Mouse (Mus musculus): ENCODE measurements around the gene Mrpl9.

Gene Mrpl9

DNA sequence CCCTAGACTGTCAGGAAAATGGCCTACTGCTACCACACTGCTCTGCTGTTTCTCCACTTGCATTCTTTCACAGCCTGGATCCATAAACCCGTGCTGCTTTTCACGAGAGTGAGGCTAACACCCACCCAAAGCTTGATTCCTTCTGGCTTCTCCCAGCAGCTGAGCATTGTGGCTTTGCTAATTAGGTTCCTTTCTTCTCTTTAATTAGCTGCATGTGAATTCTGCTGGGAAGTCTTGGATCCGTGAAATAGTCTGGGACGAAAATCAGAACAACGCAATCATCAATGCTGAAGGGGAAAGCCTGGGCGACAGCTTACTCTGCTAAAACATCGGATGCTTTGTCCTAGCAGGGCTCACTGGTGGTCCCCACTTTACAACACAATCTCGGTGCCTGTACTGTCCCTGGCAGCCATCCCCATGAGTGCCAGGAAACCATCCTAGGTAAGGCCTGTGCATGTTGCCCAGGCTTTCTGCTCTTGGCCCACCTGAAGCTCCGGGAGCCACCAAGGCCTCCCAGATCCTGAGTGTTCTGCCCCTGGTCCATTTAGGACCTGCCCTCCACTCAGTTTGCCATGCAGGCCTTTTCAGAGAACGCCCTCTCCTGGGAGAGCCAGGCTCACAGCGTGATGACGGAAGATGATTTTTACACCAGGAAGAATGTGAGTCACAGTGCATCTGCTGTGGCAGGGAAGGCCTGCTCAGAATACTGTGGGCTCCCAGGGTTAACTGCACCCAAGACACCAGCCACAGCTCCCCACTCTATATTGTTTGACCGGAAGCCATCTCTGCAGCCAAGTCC is 22.7 kb downstream of the Mrpl9 start:
- DNase-seq (ENCODE audit: low read depth, low spot score), result no peak

DNA sequence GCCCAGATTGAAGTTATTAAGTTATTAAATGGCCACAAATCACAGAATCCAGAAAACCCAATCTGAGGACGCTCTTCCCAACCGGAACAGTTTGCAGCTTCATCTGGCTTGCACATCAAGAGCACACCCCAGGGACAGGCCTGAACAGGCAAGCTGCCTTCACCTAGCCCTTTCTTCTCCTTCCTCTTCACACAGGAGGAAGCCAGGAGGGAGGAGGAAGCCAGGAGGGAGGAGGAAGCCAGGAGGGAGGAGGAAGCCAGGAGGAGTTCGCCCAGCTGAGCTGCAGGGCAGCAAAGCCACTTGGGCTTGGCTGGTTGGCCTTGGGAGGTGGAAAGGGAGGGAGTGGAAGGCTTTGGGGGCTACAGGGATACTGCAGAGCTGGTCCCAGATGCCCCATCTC is 25.8 kb downstream of the Mrpl9 start:
- DNase-seq (ENCODE audit: low read depth, low spot score), result no peak

DNA sequence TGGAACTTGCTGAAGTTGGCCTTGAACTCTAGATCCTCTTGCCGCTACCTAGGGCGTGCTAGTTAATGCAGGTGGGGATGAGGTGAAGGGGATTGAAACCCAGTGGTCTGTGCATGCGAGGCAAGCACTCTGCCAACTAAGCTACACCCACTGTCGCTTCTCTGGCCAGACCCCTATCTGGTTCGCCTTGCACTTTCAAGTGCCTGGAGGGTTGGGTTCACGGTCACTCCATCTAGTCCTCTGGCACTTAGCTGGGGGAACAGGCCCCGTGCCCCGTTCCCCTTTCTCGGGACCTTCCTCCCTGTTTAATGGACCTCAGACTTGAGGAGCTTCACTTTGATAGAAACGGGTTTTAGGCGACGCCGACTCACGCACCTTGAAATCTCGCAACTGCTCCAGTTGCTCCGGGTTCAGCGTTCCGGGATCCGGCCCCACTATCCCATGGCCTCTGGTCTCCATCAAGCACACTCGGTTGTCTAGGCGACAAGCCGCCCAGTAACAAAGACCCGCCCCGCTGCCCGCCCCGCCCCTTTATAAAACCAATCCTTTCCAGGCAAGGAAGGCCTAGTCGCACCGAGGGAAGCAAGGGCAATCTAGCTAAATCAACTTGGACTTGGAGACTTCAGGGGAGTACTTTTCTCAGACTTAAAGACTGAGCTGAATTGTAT is 29.5 kb downstream of the Mrpl9 start:
- DNase-seq (ENCODE audit: low read depth, low spot score), result no peak

DNA sequence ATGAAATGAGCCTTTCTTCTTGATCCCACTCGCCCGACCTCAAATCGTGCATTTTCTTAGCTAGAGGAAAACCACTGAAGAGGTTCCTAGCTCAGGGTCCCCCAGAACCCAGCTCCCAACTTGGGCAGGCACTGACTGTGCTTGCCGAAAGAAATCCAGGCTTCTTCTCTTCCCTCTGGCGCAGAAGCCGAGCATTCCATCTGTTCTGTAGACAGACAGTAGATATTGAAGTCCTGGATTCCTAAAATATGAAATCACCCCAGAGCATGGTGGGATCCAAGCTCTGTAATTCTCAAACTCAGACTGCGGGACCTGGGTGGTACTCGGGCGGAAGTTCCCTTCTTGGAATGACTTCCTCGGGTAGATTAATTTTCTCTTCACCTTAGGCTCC is 30.0 kb downstream of the Mrpl9 start:
- DNase-seq (ENCODE audit: low read depth, low spot score), result no peak

DNA sequence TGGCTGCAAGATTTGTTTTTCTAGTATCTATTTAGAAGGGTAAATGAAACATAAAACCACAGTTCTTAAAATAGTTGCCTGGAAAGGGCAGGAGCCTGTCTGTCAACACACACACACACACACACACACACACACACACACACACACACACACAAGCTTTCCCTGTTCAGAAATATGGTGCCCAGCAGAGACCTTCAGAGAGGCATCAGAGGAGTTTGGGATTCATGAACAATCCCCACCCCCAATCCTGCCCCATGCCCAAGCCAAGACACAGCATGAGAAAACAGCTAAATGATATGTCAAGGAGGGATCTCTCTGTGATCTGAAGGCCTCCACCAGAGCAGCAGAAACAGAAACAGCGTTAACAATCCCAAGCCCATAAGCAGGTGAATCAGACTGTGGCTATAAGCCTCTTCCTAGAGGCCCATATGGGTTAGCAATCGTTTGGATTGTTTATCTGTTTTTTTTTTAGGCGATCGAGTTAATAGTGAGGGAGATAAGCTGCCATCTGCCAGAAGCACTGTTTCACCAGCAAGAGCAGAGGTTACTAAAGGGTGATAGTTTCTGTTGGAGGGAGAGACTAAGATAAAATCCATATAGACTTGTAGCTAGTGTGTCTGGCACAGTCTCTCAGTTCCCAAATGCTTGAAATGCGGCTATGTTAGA is 30.6 kb downstream of the Mrpl9 start:
- no peak for DNase-seq (ENCODE audit: low read depth, low spot score)

DNA sequence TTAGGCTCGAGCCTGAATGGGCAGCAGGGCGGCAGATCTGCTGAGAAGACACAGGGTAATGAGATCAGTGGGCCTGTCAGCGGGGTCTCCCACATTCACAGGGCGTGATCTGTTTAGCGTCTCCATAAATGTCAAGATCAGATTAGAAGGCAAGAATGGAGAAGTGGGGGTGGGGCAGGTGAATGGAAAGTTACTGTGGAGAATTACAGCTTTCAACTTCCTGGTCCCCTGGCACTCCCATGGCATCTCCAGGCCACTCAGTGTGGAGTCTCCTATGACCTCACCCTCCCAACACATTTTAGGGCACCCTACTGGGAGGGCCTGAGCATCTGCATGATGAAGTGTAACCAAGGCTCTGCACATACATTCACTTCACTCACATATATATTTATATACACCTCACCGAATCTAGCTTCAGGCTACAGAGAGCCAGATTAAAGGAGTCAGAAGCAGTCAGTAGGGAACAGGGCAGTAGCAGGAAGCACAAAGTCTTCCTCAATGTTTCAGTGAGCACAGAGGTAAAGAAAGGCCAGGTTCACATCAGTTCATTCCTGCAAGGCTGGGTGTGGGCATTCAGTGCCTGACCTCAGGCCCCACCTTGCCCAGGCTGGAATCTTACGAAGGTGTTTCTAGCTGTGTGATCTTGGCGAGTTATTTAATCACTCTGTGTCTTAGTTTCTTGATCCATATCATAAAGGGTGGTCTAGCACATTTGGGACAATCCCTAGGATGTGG is 33.4 kb downstream of the Mrpl9 start:
- no peak for DNase-seq (ENCODE audit: low read depth, low spot score)

DNA sequence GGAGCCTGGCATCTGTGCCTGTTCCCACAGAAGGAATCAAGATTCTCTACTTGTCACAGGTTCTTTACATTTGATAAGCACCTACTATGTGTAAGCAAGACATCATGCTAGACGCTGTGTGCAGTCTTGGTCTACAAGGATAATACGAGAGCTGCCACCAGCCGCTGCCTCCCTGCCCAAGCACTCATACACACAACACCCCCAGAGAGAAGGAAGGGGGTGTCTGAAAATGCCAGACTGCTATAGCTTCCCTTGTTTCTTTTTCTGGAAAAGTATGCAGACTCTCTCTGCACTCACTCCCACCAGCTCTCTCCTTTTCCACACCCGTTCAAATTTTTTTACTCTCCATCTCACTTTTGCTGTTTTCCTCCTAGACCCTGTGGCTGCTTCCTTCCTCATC is 34.3 kb downstream of the Mrpl9 start:
- DNase-seq (ENCODE audit: low read depth, low spot score), result no peak

DNA sequence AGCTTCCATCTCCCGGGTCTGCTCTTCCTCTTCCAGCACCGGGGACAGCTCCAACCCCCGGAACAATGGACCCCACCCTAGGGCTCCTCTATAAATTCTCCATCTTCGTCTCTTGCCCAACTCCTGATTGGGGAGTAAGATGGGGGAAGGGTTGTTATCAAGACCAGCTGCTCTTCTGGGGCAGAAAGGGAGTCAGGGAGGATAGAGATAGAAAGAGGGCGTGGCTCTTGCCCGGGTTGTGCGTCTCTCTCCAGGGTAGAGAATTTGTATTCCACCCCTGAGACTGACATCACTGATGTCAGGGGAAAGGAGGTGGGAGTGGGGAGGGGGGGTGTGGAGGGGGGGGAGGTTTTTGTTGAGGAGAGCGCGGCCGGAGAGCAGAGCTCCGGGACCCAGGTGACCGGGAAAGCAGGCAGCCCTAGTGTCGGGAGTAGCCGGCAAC is 34.9 kb downstream of the Mrpl9 start, which contains the start of gene Celf3:
Gene Celf3 (plus strand): TSS at position 315 of the 442 bp plus-strand sequence.
- no peak for DNase-seq (ENCODE audit: low read depth, low spot score)

DNA sequence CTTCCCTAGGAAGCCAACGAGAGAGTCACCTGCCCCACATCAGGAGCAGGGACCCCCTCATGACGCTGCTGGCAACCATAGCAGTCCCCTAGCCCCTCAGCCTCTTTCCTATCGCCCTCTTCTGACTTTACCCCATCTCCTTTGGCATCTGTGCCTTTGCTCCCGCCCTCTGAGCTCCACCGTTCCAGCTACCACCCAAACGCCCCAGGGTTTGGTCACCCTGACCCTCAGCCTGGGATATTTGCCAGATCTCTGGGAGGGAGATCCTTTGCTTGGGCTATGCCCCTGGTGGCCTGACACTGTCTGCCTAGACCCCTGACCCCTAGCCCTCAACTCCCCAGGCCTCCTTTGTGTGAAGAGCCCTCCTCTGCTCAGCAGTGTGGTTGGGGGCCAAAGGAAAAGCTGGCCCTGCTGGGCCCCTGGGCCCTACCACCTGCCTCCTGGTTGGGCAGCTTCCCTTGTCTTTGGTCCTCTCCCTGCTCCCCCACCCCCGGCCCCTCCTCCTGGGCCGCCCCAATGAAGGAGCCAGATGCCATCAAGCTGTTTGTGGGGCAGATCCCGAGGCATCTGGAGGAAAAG is 35.6 kb downstream of the Mrpl9 start:
- no peak for DNase-seq (ENCODE audit: low read depth, low spot score)

DNA sequence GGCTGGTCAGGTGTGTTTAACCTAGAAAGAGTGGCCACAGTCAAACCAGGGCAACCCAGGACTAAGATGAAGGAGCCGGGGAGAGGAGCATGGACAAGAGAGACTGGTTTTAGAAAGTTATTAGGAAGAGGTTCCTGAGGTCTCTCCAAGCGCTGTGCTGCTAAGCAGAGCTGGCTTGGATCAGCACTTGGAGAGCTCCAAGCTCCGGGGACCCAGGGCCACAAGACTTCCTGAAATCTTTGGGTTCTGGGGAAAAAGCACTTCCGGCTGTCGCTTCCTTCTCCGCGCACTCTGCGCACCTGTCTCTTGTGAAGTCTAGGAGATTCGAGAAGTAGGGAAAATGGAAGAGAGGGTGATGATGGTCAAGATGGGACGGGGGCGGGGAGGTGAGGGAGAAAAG is 36.4 kb downstream of the Mrpl9 start:
- DNase-seq (ENCODE audit: low read depth, low spot score), result no peak

DNA sequence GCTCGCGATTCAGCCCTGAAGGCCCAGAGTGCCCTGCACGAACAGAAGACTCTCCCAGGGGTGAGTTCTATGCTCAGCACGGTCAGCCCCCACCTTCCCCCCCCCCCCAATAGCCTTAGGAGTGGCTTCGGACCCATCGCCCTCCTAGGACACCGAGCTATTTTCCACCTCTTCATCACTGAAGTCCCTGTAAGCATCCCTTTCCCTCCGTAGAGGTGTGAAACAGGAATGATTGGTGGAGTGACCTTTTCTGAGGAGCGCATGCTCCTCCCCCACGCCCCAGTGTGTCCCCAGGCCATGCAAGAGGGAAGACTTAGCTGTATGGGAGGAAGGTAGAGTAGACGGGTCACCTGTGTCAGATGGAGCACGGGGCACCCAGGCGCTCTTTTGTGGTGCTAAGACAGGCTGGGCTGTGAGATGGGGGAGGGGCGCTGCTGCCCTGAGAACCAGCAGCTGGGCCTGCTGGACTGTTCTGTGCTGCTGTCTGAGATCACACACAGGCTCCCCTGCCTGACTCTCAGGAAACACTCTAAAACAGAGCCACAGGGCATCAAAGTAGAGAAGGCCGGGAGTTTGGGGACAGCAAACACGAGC is 37.3 kb downstream of the Mrpl9 start, which contains the start of gene Riiad1:
Gene Riiad1 (minus strand): TSS at position 51 of the 594 bp plus-strand sequence.
- DNase-seq (ENCODE audit: low read depth, low spot score), result no peak

DNA sequence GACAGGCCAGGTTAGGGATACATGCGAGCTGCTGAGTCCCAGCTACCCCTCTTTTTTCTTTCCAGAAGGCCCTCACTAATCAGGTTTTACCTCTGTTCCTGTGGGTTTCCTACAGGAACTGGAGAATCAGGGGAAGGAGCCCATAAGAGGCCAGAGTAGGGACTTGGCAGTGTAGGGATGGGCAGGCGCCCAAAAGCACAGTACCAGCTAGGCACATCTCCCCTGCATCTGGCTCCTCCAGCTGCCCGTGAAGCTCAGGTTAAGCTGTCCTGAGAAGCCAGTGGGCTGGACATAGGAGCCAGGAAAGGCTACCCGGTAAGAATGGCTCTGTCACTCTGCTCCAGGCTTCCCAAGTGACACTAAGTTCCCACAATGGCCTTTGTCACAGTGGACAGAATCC is 38.3 kb downstream of the Mrpl9 start:
- DNase-seq (ENCODE audit: low read depth, low spot score), result no peak

DNA sequence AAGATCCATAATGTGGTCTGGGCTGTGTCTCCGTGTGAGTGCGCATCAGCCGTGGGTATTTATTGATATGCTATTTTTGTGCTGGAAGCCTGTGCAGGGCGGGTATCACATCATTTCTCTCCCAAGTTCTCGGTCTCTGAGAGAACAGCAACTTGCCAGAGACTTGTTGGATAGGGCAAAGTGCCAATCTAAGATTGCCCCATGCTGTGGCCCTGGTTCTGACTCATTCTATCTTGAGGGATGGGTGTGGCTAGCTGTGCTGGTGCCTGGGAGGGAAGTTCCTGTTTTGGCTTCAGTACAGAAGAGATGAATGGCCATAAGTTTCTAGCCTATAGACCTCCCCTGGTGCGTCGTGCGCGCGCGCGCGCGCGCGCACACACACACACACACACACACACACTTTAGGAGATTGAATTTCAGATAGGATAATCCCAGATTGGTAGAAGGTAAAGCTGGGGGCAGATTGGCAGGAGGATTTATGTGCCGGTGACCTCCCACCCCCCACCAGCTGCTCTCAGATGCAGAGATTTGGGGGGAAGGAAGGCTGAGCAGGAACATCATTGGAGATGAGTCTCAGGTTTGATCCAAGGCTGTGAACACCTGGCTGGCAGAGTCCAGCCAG is 39.8 kb downstream of the Mrpl9 start:
- DNase-seq (ENCODE audit: low read depth, low spot score), result peak; percentile 28

DNA sequence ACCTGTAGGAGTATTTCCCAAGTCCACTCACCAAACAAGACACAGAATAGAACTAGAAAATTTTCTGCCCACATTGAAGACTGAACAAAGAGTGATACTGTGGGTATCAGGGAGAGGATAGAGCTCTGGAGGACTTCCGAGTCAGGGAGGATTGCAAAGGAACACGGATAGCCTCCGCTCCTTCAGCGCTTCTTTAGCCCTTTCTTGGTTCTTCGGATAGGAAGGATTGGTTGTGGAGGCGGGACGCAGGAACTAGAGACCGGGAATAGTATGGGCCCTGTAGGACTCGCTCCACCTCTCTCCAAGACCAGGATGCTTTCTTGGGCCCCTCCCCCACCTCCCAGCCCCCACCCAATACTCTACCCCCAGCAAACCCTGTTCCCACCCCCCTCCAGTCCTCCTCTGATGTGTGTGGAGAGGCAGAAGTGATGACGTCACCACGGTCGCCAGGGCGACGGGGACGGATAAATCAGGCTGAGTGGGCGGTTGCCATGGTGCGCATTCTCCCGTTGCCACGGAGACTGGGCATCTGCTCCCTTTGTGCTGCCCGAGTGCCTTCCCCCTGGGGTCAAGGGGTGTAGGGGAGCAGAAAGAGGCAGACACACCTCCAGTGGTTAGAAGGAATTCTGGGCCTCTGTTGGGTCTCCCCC is 40.8 kb downstream of the Mrpl9 start:
- peak; percentile 70 for DNase-seq (ENCODE audit: low read depth, low spot score)

DNA sequence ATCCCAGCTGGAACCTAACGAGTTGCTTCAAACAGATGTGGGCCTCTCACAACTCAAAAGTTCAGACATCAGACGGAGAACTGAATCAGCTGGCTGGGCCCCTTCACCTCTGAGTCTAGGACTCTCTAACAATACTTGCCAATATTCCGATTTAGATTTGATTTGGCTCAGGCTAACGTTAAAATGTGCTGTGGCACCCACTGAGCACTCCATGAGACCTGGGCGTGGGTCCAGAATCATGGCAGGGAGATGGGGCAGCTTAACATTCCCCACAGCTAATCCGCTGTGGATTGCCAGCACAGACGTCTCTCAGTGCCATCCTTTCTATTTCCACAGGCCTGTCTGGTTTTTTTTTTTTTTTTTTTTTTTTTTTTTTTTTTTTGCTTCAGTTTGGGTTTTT is 42.8 kb downstream of the Mrpl9 start:
- DNase-seq (ENCODE audit: low read depth, low spot score), result no peak

DNA sequence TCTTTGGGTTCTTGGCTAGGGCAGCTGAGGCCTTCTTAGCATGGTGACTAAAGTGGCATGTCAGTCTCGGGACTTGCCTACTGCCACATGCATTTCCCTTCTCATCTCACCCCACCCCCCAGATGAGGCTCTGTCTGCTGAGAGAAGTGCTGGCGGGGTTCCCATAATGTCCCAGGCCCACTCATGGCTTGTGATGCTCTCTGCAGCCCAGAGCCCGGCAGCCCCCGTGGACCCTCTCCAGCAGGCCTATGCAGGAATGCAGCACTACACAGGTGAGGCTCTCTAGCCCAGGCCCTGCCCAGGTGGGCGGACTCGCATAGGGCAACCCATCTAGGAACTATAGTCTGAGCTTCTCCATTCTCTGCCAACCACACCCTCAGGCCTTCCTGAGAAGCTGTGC is 44.5 kb downstream of the Mrpl9 start:
- DNase-seq (ENCODE audit: low read depth, low spot score), result no peak

DNA sequence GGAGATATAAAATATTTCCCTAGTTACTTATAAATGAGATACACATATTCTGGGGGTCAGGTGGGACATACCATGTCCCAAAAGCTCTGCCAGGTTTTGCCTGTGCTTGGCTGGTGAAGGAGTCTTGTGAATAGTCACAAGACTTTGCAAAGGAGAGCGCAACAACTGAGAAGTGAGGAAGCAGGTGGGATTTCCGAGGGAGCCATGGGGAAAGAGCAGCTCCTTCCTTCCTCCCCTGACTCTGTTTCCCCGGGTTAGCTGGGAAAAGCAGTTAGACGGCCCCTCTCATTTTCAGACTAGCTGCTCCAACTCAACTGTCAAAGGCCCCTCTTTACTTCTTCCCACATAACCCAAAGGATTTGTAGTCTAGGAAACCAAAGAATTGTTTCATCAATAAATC is 54.0 kb downstream of the Mrpl9 start:
- DNase-seq (ENCODE audit: low read depth, low spot score), result no peak

Data from CD4-positive, CD25-positive, alpha-beta regulatory T cell, adult 2 months (primary cell).